Mouse (Mus musculus): ENCODE measurements at regions not wholly inside any gene's neighbourhood (a gene's known extent, or its start where the extent isn't known, plus 50 kb on each side); places are given as distances from the start of the nearest gene placed in this dataset.
"Not testable (repeated sequence)": the region's sequence is repeated elsewhere in the genome, so short reads cannot be mapped to it uniquely, and the experiment has no call there.

DNA sequence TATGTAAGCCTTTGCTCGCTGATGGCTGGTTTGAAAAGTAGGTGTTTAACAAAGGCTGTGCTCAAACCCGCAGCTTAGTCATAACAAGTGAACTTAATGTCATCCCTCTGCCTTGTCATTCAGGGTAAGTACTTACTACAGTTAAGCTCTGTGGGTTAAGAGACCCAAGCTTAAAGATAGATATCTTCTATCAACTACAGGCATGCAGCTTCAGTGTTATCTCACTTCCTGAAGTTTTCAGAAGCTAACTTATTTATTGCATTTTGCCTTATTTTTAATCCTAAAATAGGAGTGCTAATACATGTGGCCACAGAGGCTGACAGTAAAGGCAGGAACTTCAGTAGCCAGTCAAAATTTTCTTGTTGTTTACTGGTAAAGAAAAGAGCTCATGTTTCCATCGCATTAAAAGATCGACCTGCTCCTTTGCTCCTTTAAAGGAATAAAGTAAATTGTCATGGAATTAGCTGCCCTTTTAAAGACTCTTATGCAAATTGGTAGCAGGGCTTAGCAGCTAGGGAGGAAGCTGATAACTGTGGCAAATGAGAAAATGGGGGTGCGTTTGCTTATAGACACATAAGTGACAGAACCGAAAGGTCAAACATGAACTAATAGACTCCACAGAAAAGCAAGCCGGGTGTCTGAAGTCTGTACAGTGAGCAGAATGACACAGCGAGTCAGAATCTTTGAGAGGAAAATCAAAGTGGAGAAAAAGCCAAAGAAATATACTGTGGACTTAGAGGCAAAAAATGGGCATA is 55.9 kb upstream of the Inpp4b start:
- no peak for DNase-seq (ENCODE audit: extremely low spot score)

DNA sequence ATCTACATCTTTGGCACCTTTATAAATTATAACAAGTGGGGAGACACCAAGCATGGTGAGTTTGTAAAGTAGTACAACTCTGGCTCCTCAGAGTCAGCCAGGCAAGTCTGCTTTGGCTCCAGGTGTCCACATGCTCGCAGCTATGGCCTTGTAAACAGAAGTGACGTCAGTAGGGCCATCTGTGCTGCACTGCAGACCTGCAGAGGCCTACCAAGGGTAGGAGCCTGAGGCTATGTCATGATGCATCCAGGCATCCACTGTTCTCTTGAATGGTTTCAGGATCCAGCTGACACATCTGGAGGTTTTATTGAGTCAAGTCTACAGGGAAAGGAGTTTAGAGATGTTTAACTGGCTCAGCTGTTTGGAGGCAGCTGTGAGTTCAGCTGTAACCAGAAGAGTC is 82.3 kb upstream of the Inpp4b start:
- DNase-seq (ENCODE audit: extremely low spot score) = no peak

DNA sequence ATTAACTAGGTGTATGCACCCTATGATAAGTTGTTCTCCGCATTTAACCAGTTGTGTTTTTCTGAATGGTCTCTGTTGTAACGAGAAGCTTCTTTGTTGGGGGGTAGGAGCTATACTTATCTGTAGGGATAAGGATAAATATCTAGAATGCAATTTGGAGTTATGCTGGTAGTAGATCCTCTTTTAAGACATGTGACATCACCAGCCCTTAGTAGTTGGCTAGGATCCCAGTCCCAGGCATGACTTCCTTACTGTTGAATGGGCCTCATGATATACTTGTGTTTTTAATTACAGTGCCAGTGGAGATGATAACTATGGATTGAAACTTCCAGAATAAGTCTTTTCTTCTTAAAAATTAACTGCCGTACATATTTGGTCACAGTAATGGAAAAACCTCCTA is 118.5 kb upstream of the Inpp4b start:
- DNase-seq (ENCODE audit: extremely low spot score) = no peak

DNA sequence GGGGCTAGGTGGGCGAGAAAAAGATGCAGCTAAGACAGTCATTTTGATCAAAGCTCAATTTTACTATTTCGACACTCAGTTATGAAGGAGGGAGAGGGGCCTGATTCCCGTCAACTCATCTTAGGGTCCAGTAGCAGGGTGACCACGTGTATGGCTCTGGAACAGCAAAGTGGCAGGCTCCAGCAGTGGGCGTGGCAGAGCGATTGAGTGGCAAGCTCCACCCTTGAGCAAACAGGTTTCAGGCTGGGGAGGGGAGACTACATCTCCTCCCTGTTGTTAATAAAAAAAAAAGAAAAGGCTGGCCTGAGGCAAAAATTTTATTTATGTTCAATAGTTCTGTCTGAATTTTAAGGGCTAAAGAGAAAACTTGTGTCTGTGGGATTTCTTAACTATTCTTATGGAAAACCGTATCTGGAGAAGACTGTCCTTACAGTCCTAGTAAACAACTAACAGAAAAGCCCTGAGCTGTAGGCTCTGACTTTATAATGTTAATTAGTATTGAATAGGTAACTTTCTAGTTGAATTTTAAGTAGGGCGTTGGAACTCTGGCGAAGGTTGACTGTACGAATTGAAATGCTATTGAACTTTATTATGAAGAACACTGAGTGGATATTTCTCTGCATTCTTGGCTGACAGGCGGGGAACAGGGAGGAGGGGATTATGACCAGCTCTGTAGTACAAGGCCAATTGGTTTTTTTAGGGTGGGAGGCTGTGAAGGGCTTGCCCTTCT is 155.1 kb upstream of the Inpp4b start:
- DNase-seq (ENCODE audit: extremely low spot score) = not testable (repeated sequence)

DNA sequence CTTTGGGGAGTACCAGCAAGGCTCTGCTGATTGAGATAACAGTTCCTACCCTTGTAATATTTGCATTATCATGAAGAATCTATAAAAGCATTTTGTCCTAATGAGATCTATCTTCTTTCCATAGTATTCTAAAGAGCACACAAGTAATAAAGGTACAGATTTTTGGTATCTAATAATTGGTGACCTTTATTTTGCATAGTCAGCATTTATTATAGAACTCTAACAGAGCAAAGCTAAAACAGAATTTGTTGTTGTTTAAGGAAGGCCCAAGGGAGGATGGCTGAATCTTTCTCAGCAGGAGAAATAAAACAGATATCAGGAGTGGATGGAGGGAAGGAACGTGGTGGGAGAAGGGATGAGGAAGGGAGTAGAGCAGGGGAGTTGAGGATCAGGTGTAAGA is 160.8 kb upstream of the Usp38 start:
- no peak for DNase-seq (ENCODE audit: extremely low spot score)

DNA sequence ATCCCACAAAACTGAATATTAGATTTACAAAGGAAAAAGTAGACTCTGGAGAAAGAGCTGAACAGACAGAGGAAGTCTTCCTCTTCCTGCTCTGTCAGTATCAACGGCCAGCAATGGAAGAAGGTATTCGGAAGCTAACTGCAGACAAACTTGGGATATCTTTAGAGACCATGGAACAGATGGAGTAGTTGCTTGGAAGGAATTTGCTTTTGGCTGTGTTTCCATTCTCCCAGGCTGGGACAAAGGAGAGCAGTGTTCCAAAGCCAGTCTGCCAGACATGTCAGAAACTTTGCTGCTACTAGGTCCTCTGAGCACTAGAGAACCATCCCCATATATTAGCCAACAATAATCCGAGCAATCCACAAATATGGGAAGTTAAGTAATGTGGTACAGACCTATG is 132.5 kb upstream of the Usp38 start:
- DNase-seq (ENCODE audit: extremely low spot score) = no peak

DNA sequence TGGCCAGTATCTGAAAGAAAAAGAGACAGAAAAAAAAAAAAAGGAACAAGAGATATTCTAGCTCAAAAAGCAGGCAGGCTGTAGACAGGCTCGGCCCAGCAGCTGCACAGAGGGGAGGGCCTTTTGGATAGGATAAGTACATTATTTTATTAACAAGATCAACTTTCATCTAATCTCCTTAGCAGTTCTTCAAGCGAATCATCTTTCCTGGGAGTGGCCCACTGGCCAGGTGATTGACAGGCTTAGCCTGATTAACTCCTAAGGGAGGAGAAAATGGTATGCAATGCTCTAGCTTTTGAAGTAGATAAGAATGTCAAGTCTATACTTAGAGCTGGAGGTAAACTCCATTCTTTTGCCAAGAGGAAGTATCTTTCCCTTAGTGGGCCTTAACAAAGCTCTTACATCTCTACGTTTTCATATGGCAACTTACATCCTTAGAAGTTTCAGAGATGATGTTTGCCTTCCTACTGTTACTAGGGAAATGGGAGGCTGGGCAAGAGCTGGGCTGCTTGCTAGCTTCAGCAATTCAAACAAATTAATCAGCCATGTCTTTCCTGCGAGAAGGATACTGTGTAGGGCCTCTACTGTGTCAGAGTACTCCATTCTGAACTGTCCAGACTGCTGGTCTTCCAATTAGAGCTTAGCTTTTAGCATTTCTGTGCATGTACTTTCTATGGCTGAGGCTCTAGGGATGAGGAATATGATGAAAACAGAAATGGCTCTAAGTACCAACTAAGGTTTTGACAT is 92.2 kb upstream of the Usp38 start:
- DNase-seq (ENCODE audit: extremely low spot score) = no peak

DNA sequence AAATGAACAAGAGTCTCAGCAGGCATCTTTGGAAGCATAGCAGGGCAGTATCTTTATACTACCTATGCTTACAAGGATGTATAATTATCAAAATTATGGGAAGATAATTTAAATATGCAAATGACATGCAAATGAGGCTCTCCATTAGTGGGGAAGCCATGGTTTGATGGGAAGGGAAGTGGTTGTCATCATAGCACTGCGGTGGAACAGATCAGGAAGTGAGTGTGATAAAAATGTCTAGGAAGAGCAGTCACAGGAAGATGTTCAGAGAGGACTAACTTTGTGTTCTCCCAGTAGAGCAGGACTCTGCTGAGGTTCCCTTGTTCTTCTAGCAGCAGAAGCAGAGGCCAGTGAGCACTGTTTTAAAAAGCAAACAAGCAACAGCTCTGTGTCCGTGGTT is 84.2 kb upstream of the Usp38 start:
- no peak for DNase-seq (ENCODE audit: extremely low spot score)

DNA sequence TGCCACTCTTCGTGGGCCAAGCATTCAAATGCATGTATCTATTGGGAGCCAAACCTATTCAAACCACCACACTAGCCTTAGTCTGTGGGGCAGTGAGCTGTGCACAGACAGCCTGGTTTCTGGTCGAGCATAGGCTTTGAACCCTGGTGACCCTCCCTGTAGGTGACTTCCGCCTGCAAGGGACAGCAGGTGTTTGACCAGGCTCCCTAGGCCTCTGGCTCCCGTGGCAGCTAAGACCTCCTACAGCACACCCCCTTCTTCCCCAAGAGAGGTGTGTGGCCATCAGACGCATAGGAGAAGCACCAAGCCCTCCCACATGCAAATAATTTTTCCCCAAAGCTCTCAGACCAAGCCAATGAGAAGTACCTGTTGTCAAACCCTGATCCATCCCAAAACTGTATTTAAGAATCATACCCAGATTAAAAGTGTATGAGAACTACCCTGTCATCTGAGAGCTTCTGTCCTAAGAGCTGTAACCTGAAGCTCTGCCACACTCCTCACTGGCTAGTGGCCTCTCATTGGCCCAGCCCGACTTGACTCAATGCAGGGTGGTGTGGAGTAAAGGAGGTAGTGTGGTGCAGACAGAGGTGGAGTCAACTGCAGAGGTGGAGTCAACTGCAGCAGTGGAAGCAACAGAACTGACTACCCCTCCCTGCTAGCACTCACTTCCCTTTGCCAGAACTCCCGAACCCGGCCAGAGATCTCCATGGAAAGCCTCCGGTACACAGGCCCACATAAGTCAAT is 82.5 kb upstream of the Usp38 start:
- peak; percentile 29 for DNase-seq (ENCODE audit: extremely low spot score)

DNA sequence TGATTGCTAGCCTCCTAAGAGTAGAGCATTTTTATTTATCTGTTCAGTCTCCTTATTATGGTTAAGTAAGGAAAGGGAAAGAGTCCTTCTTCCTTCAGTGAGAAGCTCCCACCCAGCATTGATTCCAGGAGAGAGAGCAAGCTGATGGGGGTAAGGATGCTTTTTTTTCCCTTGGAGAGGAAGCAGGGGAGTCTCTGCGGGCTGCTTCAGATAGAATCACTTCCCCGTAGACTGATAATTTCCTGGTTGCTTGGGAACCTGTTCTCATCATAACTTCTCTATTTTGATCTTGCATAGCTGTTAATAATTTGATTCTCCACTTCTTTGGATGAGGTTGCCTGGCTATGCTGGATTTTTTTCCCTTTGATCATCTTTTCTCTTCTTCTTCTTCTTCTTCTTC is 80.5 kb upstream of the Usp38 start:
- no peak for DNase-seq (ENCODE audit: extremely low spot score)

DNA sequence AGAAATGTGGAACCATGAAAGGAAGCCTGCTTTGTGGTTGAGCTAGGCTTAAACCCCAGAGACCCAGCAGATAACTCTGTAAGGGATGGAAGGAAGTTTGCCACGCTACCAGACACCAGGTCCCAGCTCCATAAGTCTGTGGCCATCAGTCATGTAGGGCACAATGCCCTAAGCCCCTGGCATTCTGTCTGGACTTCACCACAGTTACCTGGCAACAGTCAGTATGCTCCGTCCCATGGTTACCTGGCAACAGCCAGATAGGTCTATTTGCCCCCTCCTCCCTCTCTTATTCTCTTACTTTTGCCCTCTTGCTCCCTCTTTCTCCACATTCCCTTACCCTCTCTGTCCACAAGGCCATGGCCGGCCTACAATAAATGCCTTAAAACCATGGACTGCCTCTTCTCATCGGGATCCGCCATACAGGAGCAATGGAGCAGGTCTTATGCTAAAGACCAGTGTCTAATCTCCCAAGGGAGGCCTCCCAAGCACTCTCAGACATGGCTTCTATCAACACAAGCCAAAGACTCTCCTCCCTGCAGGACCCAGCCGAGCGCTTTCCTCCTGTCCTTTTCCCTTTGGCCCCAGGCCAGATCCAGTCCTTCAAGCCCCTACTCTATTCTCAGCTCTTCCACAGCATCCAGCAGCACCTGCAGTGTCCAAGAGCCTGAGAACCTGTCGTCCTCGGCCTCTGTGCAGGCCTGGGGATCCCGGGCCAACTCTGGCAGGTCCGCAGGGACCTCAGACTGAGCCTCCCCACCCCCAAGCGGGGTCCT is 66.3 kb upstream of the Usp38 start:
- no peak for DNase-seq (ENCODE audit: extremely low spot score)

DNA sequence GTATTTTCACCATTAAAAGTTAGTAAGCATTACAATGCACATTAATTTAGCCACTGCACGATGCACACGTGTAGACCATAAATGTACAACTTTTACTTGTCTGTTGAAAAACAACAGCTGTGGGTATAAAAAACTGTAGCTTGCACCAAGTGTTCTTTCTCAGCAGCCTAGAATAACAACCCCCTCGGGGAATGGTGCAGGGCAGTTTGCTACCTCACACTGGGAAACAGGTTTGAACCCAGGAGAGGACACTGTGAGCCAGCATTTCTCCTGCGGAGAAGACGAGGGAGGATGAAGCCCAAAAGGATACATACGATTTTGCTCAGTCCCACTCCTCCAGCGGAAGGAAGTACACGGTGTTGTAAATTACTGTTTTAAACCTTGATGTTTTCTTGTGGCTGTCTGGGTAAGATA is 65.2 kb upstream of the Usp38 start:
- no peak for DNase-seq (ENCODE audit: extremely low spot score)

DNA sequence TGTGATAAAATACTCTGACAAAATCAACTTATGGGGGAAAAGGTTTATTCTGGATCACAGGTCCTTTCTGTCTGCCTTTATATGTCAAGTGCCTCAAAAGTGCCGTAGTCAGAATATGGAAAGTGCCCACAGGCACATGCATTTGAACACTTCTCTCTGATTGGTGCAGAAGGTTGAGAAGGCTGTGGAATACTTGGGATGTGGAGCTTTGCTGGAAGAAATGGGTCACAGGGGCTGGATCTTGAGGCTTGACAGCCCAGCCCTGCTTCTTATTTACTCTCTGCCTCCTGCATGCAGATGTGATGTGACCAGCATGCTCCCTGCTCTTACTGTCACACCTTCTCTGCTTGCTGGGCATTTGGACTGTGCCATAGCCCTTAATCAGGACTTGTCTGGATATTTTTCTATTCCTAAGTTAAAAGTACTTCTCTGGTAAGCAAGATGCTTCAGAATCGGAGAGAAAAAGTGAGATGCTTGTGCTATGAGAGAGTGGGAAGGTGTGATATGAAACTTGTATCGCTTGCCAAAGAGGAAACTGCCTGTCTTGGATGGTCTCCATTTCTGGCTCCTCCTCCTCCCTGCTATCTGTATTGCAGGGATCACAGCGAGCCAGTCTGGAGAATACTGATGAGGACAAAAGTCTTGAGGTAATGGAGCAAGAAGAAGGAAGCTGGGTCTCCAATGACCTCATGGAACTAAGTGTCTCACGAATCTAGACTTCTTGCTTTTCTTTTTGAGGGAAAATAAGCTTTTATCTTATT is 54.5 kb upstream of the Usp38 start:
- DNase-seq (ENCODE audit: extremely low spot score) = no peak

DNA sequence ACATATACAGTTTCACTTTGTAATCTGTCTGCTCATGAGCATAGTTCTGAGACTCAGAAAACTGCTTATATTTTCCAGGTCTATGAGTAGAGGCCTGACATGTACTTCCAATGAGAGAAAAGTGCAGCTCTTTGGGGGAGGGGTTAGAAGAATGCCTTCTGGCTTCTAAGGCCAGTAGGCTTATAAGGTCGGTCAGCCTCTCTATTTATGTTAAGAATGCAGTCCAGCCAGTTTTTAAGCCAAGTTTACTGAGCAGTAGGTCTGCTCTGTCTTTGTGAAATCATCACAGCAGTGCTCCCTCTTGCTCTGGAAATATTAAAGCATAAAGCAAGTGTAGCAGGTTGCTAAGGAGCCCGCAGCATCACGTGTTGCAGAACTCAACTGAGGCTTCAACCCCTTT is 53.8 kb upstream of the Usp38 start:
- no peak for DNase-seq (ENCODE audit: extremely low spot score)

DNA sequence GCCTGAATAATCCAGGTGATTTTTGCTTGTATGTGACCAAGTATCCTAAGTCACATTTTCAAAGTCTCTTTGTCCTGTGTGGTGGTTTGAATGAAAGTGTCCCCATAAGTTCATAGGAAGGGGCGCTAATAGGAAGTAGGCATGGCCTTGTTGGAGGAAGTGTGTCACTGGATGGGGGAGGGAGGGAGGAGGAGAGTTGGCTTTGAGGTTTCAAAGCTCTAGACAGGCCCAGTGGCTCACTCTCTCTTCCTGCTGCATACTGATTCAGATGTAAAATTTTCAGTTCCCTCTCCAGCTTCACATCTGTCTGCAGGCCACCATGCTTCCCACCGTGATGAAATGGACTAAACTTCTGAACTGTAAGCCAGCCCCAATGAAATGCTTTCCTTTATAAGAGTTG is 52.0 kb upstream of the Usp38 start:
- no peak for DNase-seq (ENCODE audit: extremely low spot score)
